Mouse (Mus musculus): Measurements from ENCODE around the gene Gm853. TPM values are rescaled to one million over a fixed set of nuclear protein-coding genes. Genes with fewer than 3 reads are reported as not detected.
"Not testable (repeated sequence)": the region's sequence is repeated elsewhere in the genome, so short reads cannot be mapped to it uniquely, and the experiment has no call there.

Gm853 gene
- under 1 TPM in 1 of 2 experiments, not detected in 1; 0.16 TPM for total RNA-seq (2021)

GRCm38 (mm10) chr4:130222179-130222578 lies at the start of gene Gm853:
Gene Gm853 (minus strand): TSS chr4:130222401.
- intact Hi-C loops (cut with DNase I), result no loop called here
- no peak for DNase-seq (ENCODE audit: low spot score in 2 of 2)

DNA sequence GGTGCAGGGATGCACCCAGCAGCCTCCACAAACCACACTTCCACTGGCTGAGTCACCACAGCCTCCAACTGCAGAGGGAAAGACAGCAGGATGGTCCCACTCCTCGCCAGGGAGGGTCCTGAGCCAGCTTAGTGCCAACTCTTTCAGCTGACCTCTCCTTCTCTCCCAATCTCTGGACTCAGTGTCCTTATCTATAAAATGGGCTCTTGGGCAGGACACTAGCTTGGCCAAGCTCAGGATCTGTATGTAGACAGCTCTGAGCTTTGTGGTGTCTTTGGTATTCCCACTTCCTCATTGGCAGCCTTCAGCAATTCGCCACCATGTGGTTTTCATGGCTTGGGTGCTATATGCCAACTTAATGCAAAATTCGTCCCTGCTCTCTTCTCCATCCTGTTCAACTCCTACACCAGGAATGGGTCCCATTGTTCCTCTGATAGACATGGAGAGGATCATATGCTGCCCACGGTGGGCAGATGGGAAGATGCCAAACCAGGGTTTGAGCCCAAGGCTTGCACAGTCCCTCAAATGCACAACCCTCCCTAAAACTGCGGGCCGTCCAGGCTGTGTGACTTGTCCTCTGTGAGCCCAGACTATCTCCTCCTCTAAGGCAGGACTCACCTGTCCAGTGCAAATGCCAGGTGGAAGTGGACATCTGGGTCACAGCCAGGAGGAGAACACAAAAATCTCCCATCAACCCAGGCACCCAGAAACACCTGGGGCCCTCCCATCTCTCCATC lies 48.6 kb upstream of the Gm853 start:
- DNase-seq (ENCODE audit: low spot score in 2 of 2), result peak in 1 of 2 experiments; percentile 80
- intact Hi-C loops (cut with DNase I), result no loop called here

- peak; percentile 62 to 95 for DNase-seq (ENCODE audit: low spot score in 2 of 2)
- intact Hi-C loops (cut with DNase I), result no loop called here
Measured at GRCm38 (mm10) chr4:130270089-130270488, 47.9 kb upstream of the Gm853 start.

GRCm38 (mm10) chr4:130268736-130269135 lies 46.5 kb upstream of the Gm853 start:
- intact Hi-C loops (cut with DNase I), result no loop called here
- no peak for DNase-seq (ENCODE audit: low spot score in 2 of 2)

DNA sequence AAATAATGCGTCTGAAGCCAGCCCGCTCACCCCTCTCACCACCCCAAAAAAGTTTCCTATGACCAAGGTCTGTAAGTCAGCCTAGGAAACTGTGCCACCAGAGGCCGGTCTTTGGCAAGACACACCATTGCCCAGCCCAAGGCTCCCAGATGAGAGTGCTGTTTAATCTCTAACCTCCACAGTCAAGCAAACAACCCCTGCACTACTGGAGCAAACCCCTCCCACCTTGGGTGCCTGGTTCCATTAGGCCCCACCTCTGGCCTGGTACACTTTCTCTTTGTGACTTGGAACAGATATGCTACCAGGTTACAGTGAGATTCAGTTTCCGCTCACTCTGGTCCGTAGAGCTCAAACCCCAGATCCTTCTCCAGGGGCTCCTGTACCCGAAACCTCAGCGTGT lies 44.9 kb upstream of the Gm853 start:
- intact Hi-C loops (cut with DNase I), result no loop called here
- DNase-seq (ENCODE audit: low spot score in 2 of 2), result no peak

GRCm38 (mm10) chr4:130266601-130267000 lies 44.4 kb upstream of the Gm853 start:
- intact Hi-C loops (cut with DNase I), result no loop called here

GRCm38 (mm10) chr4:130264698-130265349 lies 42.6 kb upstream of the Gm853 start:
- intact Hi-C loops (cut with DNase I), result loop anchor here (1.0 kb wide), 1 partner anchor 27 kb away; no protein-coding TSS in a partner anchor
- peak; percentile 48 to 71 for DNase-seq (ENCODE audit: low spot score in 2 of 2)

More at GRCm38 (mm10) chr4:130266601-130267000, 44.4 kb upstream of the Gm853 start:
- no peak for DNase-seq (ENCODE audit: low spot score in 2 of 2)

GRCm38 (mm10) chr4:130264131-130264530 lies 41.9 kb upstream of the Gm853 start:
- intact Hi-C loops (cut with DNase I), result loop anchor here (1.0 kb wide), 1 partner anchor 28 kb away; no protein-coding TSS in a partner anchor
- no peak for DNase-seq (ENCODE audit: low spot score in 2 of 2)

DNA sequence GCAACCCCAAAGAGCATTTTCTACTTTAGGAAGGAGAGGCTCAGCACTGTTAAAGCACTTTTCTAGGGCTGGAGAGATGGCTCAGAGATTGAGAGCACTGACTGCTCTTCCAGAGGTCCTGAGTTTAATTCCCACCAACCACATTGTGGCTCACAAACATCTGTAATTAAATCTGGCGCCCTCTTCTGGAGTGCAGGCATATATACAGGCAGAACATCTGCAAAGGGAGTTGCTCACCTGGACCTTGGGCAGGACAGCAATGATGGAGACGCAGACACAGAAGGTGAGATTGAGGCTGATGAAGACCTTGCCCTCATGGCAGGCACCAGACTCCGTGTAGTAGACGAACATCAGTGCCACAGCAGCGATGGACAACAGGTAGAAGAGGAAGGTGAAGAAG lies 38.2 kb upstream of the Gm853 start:
- intact Hi-C loops (cut with DNase I), result no loop called here
- no peak for DNase-seq (ENCODE audit: low spot score in 2 of 2)

DNA sequence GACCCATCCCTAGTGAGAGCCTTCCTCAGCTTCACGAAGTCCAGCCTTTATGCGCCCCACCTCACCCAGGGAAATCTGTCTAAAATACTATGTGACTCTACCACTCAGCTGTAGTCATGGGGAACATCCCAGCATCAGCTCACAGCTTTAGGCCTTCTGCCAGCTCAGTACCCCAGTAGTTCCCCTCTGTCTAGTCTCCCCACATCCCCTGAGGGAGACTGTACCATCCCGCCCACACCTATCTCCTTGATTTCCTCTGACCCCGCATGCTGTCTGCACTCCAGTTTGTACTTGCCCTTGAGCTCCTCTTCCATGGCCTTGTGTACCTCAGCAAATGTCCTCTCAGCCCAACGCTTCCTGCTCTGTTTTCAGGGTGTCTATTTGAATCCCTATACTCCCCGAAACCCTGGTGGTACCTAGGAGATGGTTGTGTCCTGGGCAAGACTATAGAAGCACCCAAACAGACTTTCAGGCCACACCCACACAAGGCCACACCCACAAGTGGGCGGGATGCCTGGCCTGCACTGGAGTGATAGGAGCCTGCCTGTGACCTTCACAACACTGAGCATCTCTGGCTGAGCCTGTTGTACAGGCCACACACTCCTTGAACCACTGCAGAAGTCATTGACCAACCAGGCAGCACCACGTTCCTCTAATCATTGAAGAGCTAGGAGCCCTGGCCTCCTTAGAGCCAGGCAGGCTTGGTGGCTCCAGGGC lies 30.4 kb upstream of the Gm853 start:
- intact Hi-C loops (cut with DNase I), result no loop called here
- DNase-seq (ENCODE audit: low spot score in 2 of 2), result no peak

GRCm38 (mm10) chr4:130251763-130252162 lies 29.6 kb upstream of the Gm853 start:
- intact Hi-C loops (cut with DNase I), result no loop called here
- no peak for DNase-seq (ENCODE audit: low spot score in 2 of 2)

GRCm38 (mm10) chr4:130251172-130251705 lies 29.0 kb upstream of the Gm853 start:
- no peak for DNase-seq (ENCODE audit: low spot score in 2 of 2)
- intact Hi-C loops (cut with DNase I), result no loop called here

GRCm38 (mm10) chr4:130248636-130249035 lies 26.4 kb upstream of the Gm853 start:
- DNase-seq (ENCODE audit: low spot score in 2 of 2), result no peak
- intact Hi-C loops (cut with DNase I), result loop anchor here (5.0 kb wide), 1 partner anchor 111 kb away; the partner anchor contains the start of gene Hcrtr1

DNA sequence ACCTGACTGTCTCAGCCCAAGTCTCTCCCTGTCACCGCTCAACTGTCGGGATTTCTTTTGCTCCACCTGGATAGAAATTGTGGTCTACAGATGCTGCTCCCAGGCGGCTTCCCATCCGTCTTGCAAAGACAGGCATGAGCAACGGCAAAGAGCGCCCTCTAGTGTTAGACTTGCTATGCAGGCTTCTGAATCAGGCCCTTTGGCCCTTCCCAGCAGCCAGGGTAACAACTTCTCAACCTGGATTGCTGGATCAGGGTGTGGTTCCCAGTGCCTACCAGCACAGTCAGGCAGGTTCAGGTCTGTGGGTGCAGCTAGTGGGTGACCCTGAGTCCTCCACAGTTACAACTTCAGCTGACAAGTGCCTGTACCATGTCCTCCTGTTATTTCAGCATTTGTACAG lies 23.9 kb upstream of the Gm853 start:
- intact Hi-C loops (cut with DNase I), result loop anchor here (1.0 to 5.0 kb wide), 2 partner anchors 47 to 109 kb away; partner anchors contain the start of gene Hcrtr1
- DNase-seq (ENCODE audit: low spot score in 2 of 2), result peak; percentile 70 to 80

GRCm38 (mm10) chr4:130244749-130245148 lies 22.5 kb upstream of the Gm853 start:
- intact Hi-C loops (cut with DNase I), result loop anchor here (5.0 kb wide), 1 partner anchor 107 kb away; the partner anchor contains the start of gene Hcrtr1
- no peak for DNase-seq (ENCODE audit: low spot score in 2 of 2)

GRCm38 (mm10) chr4:130243621-130244020 lies 21.4 kb upstream of the Gm853 start:
- DNase-seq (ENCODE audit: low spot score in 2 of 2); intact Hi-C loops (cut with DNase I): not testable (repeated sequence)

GRCm38 (mm10) chr4:130242956-130243355 lies 20.8 kb upstream of the Gm853 start:
- DNase-seq (ENCODE audit: low spot score in 2 of 2), result no peak
- intact Hi-C loops (cut with DNase I), result no loop called here

DNA sequence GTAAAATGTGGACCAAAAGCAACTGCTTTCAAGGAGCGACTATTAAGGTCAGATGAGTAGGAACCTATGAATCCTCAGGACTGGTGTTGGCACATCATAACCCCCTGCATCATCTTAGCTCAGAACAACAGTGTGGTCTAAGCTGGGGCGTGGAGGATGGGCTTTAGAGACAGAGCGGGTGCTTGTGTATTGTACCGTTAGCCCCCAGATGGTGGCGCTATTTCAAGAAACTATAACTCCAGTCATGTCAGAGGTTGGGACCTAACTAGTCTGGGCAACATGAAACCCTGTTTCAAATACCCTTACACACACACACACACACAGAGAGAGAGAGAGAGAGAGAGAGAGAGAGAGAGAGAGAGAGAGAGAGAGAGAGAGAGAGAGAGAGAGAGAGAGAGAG lies 18.5 kb upstream of the Gm853 start:
- DNase-seq (ENCODE audit: low spot score in 2 of 2), result no peak
- intact Hi-C loops (cut with DNase I), result no loop called here

GRCm38 (mm10) chr4:130237607-130238006 lies 15.4 kb upstream of the Gm853 start:
- no peak for DNase-seq (ENCODE audit: low spot score in 2 of 2)
- intact Hi-C loops (cut with DNase I), result no loop called here

GRCm38 (mm10) chr4:130236361-130236760 lies 14.2 kb upstream of the Gm853 start:
- DNase-seq (ENCODE audit: low spot score in 2 of 2), result no peak
- intact Hi-C loops (cut with DNase I), result no loop called here

Data from left cerebral cortex, postnatal 25 days (tissue).